Mouse (Mus musculus): Measurements from ENCODE around the gene Brip1.

Gene Brip1

GRCm38 (mm10) chr11:86020033-86020432 is 181.0 kb downstream of the Brip1 start:
- no peak for DNase-seq

- no peak for DNase-seq
These were observed 184.8 kb downstream of the Brip1 start for GRCm38 (mm10) chr11:86016242-86016641.

GRCm38 (mm10) chr11:86013087-86013486 is 187.9 kb downstream of the Brip1 start:
- no peak for DNase-seq

GRCm38 (mm10) chr11:86010458-86010857 is 190.5 kb downstream of the Brip1 start:
- DNase-seq, result no peak

GRCm38 (mm10) chr11:86008211-86008905 is 192.6 kb downstream of the Brip1 start:
- DNase-seq, result no peak

Measured in retina, postnatal 1 day (tissue).